Mouse (Mus musculus) spleen, postnatal 10 days (tissue): Measurements from ENCODE around the gene Jmjd1c.

Source experiments
- DNase-seq, 2 experiments: peaks; one replicate each; pipeline ENCODE4 v3.0.0; 2021 to 2022; ENCODE audit warnings: low spot score in 2 of 2

Gene Jmjd1c

DNA sequence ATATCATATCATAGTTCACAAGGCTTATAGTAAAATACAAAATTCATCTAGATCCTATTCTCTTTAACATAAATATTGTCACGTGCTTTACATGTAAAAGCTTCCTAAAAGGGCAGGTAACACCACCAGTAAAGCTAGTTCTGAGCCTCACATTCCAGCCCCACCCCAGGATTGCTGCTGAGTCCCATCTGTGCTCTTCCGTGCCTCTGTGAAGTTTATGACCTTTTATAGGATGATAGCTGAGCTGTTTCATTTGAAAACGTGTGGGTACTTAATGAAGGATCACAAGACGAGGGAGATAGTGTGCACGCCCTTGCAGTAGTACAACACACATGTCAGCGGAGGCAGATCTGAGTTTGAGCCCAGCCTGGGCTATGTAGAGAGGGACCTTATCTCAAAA, 134.5 kb downstream of the Jmjd1c start:
- DNase-seq = no peak

GRCm38 (mm10) chr10:67247145-67247544, 151.2 kb downstream of the Jmjd1c start:
- peak; percentile 46 to 80 for DNase-seq

DNA sequence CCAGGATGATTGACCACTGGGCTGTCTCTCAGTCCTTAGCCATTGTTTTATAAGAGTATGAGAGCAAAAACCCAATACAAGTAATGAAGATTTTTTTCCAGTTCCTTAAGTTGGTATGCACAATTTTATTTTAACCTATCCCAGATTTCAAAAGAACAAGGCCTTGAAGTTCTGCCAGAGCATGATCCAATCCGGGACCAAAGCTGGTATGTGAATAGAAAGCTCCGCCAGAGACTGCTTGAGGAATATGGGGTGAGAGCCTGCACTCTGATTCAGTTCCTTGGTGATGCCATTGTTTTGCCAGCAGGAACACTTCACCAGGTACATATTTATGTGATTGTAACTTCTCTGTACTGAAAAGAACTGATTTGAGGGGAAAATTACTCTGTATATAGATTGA, 153.6 kb downstream of the Jmjd1c start:
- no peak for DNase-seq

- DNase-seq = no peak
These were observed 154.9 kb downstream of the Jmjd1c start for GRCm38 (mm10) chr10:67250846-67251245.

GRCm38 (mm10) chr10:67252353-67252752, 156.4 kb downstream of the Jmjd1c start:
- no peak for DNase-seq

GRCm38 (mm10) chr10:67253115-67253514, 157.2 kb downstream of the Jmjd1c start:
- no peak for DNase-seq

GRCm38 (mm10) chr10:67264852-67265251, 168.9 kb downstream of the Jmjd1c start:
- DNase-seq = peak; percentile 19 to 44

GRCm38 (mm10) chr10:67275916-67276315, 180.0 kb downstream of the Jmjd1c start:
- DNase-seq = no peak

DNA sequence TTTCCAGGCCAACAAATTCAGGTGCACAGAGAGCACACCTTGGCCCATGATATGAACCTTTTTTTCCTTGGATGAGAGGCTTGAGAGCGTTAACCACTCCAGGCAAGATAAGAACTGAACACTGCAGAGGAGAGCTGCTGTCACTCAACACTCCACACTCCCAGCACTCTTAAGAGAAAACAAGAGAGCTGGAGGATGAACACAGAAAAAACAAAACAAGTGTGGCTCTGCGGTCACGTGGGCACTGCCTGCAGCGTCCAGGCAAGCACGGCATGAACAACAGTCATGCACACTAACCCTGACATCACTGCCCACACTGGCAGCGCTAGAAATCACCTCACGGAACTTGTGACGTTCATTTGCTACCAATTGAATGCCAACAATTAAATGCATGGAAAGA, 185.9 kb downstream of the Jmjd1c start:
- DNase-seq = no peak

DNA sequence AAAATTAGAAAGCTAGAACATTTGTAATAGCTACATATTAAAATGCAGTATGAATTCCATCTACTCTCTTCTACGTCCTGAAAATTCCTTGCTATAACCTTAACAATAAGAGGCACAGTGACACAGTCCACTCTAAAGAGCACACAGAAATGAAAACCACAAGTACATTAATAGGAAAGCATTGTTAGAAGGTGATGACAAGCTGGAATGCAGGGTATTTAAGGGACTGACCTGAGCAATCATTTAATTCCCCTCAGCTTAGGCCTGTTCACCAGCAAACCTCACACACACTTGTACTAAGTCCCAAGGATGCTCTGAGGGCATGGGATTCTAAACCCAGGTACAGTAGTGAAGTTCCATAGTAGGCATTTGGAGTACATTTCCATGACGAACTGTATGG, 186.6 kb downstream of the Jmjd1c start:
- DNase-seq = no peak

DNA sequence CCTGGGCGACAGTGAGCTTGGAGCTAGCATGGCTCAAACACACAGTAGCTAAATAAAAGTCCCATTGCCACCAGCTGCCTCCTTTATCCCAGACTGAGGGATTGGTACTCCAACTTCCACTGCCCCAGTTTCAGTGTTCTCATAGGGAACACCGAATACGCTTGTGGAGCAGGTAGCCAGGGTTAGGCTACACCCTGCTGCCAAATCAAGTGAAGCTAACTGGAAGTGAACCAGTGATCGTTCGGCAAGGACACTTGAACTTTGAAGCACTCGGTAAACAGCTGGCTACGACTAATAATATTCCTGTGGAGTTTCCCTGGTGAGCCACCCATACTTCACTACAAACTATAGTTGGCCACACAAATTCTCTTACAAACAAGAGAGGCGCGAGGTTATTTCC, 187.6 kb downstream of the Jmjd1c start:
- DNase-seq = no peak

DNA sequence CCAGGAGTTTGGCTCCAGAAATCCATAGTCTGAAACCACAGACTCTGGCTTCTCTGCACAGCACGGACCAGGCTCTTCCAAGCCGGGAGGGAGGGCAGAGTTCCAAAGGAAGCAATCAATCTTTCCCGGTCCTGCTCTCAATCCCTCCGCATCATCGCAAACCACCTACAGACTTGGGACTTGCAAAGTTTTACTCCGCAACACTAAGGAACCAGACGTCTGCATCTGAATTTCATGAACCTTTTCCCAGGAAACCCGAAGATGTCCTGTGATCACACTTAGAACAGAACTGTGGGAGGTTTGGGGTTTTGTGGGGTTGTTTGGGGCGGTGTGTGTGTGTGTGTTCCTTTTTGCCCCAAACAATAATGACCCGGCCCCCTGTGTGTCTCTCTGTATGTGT, 188.4 kb downstream of the Jmjd1c start:
- DNase-seq = peak; percentile 9 to 27

GRCm38 (mm10) chr10:67284761-67285175, 188.8 kb downstream of the Jmjd1c start:
- DNase-seq = peak; percentile 60 to 61

GRCm38 (mm10) chr10:67285176-67285814, 189.4 kb downstream of the Jmjd1c start, which contains the start of gene Nrbf2:
TSS of gene Nrbf2 (minus strand) at chr10:67285305.
- DNase-seq = peak; percentile 61 to 87

DNA sequence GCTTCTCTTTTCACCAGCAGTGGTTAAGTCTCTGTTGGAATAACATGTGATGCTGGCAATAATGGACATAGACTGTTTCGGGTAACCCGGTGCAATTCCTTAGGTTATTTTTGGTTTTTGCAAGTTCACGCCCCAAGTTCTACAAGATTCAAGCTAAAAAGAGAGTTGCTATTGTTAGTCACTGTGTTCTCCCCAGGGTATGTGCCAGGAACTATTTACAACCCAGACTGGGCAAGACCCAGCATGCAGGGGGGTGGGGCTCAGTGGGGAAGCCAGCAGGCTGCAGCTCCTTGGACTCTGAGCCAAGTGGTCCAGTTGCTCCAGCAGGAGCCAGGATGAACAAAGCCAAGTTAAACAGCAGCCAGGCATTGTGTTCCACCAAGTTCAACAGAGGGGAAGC, 192.0 kb downstream of the Jmjd1c start:
- DNase-seq = no peak

DNA sequence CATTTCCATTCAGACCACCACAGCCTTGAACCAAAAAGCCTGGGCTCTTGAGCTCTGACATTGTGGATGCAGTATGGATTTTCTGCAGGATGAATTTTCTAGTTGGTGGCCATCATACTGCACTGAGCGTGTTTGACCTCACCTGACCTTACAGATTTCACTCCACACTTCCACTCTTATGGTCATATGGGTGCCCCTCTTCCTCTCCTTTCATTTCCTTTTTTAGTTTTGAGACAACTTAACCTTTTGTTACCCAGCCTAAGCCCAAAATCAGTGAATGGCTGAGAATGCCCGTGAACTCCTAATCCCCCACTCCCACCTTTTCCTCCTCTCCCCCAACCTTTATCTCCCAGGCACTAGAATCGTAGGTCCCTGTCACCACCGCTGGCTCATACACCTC, 194.7 kb downstream of the Jmjd1c start:
- DNase-seq = no peak

GRCm38 (mm10) chr10:67291087-67291486, 195.2 kb downstream of the Jmjd1c start:
- no peak for DNase-seq

GRCm38 (mm10) chr10:67295331-67295730, 199.4 kb downstream of the Jmjd1c start:
- no peak for DNase-seq

DNA sequence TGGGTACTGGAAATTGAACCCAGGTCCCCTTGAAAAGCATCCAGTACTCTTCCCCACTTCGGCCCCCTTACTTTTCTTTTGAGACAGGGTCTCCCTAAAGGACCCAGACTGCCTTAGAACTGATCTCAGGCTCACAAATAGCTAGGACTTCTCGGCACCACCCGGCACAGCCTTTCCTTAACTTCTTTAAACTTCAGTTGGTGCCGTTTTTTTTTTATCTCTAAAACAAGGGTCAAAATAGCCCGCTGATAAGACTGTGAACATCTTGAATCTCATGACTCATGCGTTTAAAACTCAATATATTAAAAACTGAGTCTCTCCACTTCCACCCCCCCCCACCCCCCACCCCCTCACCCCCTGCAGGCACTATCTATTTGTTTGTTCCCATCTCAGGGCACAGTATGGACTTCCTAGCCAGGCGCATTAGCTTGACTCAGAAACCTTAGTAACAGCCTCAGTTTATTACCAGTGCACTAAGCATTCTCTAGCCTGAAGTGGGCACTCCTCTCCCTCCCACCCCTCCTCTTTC, 200.1 kb downstream of the Jmjd1c start:
- DNase-seq = no peak

DNA sequence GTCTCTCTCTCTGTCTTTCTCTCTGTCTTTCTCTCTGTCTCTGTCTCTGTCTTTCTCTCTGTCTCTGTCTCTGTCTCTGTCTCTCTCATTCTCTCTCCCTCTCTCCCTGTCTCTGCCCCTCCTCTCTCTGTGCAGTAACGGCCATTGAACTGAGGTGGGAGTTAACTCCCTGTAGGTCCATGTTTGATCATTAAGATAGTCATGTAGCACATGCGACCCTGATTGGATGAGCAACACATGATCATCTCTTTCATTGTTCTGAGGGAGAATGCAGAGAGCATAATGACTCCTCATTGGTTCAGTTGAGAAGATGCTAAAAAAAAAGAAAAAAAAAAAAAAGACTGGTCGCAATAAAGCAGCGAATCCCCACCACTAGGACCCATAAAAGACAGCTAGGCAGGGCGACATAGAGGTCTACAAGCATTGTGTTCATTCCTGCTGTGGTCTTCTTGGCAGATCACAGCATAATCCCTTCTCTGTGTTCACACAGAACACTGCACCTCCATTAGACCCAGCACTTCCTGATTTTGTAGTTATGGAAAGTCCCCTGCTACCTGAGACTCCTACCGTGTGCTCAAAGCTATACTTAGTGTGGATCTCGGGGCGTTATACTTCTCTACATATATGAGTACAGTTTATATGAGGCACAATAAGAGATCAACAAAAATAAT, 200.7 kb downstream of the Jmjd1c start:
- no peak for DNase-seq

DNA sequence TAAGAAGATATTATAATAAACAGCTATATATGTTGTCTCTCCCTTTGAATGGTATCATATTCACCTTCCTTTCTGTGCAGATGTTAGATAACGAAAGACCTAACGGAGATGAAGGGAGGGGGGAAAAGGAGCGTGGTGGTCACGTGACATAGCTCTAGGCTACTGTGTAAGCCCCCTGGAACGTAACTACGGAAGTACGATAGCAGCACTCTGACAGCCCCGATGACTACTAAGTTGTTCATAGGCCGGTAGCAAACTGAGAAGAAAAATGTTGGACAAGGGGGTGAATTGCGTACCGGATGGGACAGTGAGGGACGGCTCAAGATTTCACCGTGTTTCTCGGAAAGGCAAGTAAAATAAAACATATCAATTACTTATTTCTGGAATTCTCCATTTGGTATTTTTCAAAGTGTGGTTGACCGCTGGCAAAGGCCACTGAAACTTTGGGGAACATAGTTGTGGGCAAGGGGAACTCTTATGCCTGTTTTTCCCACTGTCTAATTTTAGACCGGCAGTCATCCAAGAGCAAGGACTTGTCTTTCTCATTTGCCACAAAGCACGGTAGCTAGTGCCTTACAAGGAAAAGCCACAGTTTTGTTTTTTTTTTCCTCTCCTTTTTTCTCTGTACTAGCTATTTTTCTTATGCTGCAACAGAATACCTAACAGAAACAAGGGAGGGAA, 201.4 kb downstream of the Jmjd1c start:
- DNase-seq = no peak

DNA sequence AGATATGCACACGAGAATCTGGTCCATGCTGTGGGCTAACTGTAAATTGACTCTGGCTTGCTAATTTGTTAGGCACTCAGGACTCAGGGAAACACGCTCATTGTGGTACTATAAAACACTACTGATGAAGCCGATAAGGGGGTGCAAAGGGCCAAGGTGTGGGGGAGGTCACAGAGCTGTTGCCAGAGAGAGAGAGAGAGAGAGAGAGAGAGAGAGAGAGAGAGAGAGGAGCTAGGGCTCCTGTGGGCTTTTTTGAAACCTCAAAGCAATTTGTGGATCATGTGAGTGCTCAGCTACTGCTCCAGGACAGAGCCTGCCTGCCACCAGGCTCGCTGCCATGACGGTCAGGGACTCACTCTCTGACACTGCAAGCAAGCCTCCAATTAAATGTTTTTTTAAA, 202.9 kb downstream of the Jmjd1c start:
- no peak for DNase-seq

GRCm38 (mm10) chr10:67299285-67299684, 203.4 kb downstream of the Jmjd1c start:
- DNase-seq = no peak
